Mouse (Mus musculus) T-helper 2 cell (primary cell): ENCODE measurements around the gene Trappc11.

Source experiments
- in situ Hi-C: fragments of 300-600 bp; cut with MboI, MseI; formaldehyde crosslinking; loops from one replicate; pipeline ENCODE4 v1.15.1; 2025; ENCODE audit warnings: high pct_unique_total_duplicates

Gene Trappc11

GRCm38 (mm10) chr8:47533344-47534125 is at the start of gene Trappc11, which contains the start of gene Rwdd4a:
TSS of gene Trappc11 (minus strand) at chr8:47533470.
TSS of gene Rwdd4a (plus strand) at chr8:47533664.
- in situ Hi-C loops, result no loop called here

- in situ Hi-C loops, result loop anchor here (10.0 kb wide), 2 partner anchors 317 to 1667 kb away; no protein-coding TSS in a partner anchor
Measured at GRCm38 (mm10) chr8:47581454-47581853, 48.2 kb upstream of the Trappc11 start.

GRCm38 (mm10) chr8:47573482-47573881 is 40.2 kb upstream of the Trappc11 start:
- in situ Hi-C loops, result no loop called here

- in situ Hi-C loops, result no loop called here
Measured at GRCm38 (mm10) chr8:47570161-47570560, 36.9 kb upstream of the Trappc11 start.

- in situ Hi-C loops, result no loop called here
Measured at GRCm38 (mm10) chr8:47568098-47568497, 34.8 kb upstream of the Trappc11 start.

GRCm38 (mm10) chr8:47566551-47566950 is 33.3 kb upstream of the Trappc11 start:
- in situ Hi-C loops, result no loop called here

GRCm38 (mm10) chr8:47560801-47561200 is 27.5 kb upstream of the Trappc11 start:
- in situ Hi-C loops, result no loop called here

- in situ Hi-C loops, result no loop called here
Measured at GRCm38 (mm10) chr8:47558274-47558673, 25.0 kb upstream of the Trappc11 start.

GRCm38 (mm10) chr8:47556446-47556845 is 23.2 kb upstream of the Trappc11 start:
- in situ Hi-C loops, result no loop called here

GRCm38 (mm10) chr8:47553613-47554012 is 20.3 kb upstream of the Trappc11 start:
- in situ Hi-C loops, result no loop called here

GRCm38 (mm10) chr8:47547102-47547501 is 13.8 kb upstream of the Trappc11 start:
- in situ Hi-C loops, result loop anchor here (10.0 kb wide), 2 partner anchors 138 to 578 kb away; no protein-coding TSS in a partner anchor

- in situ Hi-C loops, result loop anchor here (10.0 kb wide), 2 partner anchors 141 to 581 kb away; no protein-coding TSS in a partner anchor
Measured at GRCm38 (mm10) chr8:47544094-47544493, 10.8 kb upstream of the Trappc11 start.

GRCm38 (mm10) chr8:47542746-47543145 is 9.5 kb upstream of the Trappc11 start:
- in situ Hi-C loops, result loop anchor here (10.0 kb wide), 2 partner anchors 142 to 582 kb away; no protein-coding TSS in a partner anchor

GRCm38 (mm10) chr8:47538323-47538722 is 5.1 kb upstream of the Trappc11 start:
- in situ Hi-C loops, result no loop called here

GRCm38 (mm10) chr8:47528094-47528493 is 5.2 kb downstream of the Trappc11 start:
- in situ Hi-C loops, result no loop called here

- in situ Hi-C loops, result no loop called here
Measured at GRCm38 (mm10) chr8:47513601-47514000, 19.7 kb downstream of the Trappc11 start.

- in situ Hi-C loops, result no loop called here
Measured at GRCm38 (mm10) chr8:47510930-47511329, 22.3 kb downstream of the Trappc11 start.

- in situ Hi-C loops, result no loop called here
Measured at GRCm38 (mm10) chr8:47505431-47505830, 27.8 kb downstream of the Trappc11 start.

- in situ Hi-C loops, result no loop called here
Measured at GRCm38 (mm10) chr8:47502546-47502945, 30.7 kb downstream of the Trappc11 start.

GRCm38 (mm10) chr8:47501994-47502393 is 31.3 kb downstream of the Trappc11 start:
- in situ Hi-C loops, result no loop called here

- in situ Hi-C loops, result no loop called here
Measured at GRCm38 (mm10) chr8:47495428-47495827, 37.8 kb downstream of the Trappc11 start.

- in situ Hi-C loops, result no loop called here
Measured at GRCm38 (mm10) chr8:47494602-47495153, 38.6 kb downstream of the Trappc11 start.

- in situ Hi-C loops, result no loop called here
Measured at GRCm38 (mm10) chr8:47493106-47493505, 40.2 kb downstream of the Trappc11 start.
